Mouse (Mus musculus): Measurements from ENCODE around the gene Atad3a. TPM values are rescaled to one million over a fixed set of nuclear protein-coding genes. Genes with fewer than 3 reads are reported as not detected.

Atad3a gene
- polyA plus RNA-seq, 1 experiment from 2014 or later, result 102 TPM

DNA sequence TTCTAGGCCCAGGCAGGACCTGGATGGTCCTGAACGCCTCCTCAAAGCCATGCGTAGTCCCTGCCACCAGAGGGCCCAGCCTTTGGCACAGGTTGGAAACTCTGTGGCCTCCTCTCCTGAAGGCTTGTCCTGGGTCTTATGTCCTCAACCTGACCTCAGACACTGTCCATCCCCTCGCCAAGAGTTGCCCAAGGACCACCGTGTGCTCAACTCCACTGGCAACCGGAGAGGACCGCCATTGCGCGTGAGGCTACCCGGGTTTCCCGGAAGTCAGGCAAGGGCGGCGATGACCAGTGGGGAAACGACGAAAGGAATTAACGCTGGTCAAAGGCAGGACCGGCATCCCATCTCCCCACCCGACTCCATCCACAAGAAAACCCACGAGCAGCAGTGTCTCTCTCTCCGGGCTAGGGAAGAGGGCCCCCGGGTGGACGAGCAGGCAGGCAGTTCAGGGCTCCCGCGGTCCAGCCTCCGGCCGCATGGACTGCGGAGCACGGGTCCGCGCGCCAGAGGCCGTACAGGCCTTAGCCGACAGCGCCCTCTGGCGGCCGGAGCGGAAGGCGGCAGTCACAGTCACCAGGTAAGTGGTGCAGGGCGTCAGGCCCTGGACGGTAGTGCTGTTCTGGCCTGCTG lies 9.1 kb upstream of the Atad3a start:
- TF ChIP-seq CTCF (IDR thresholded peaks at IDR 0.05; ENCODE audit: low read depth), result peak; percentile 94

DNA sequence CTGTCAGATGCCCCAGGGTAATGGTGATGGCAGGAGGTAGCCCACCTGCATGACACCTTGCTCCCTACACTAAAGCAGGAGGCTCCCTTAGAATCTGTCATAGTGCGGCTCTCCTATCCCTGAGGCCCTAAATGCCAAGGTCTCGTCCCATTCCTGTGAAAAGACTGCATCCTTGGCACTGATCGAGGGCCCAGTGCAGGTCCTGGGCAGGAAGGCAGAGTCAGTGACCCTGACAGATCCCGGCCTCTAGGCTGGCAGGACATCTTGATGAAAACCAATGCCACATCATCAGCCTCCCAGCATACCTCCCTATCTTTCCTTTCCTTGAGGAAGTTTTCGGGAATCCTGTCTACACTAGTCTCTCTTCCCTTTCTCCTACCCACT lies 8.6 kb upstream of the Atad3a start:
- H3K4me1 ChIP-seq (ENCODE audit: insufficient read depth), result peaks cover 6% of the 10 kb centered on the region
- H3K9ac ChIP-seq, result peak overlapping the region; percentile 79
- peak overlapping the region; percentile 81 for H3K4me2 ChIP-seq
- H3K4me3 ChIP-seq (ENCODE audit: low read depth, low read length), result peak overlapping the region; percentile 53
- DNase-seq, result no peak
- H3K27me3 ChIP-seq (ENCODE audit: insufficient read depth, low read length), result peaks cover 14% of the 10 kb centered on the region
- WGBS, result 55% methylated on average over 5 of the region's 5 CpGs
- no peak overlapping the region for H3K27ac ChIP-seq (ENCODE audit: low read depth)
- TF ChIP-seq CTCF (IDR thresholded peaks at IDR 0.05; ENCODE audit: low read depth), result no peak
- no peaks in the 10 kb centered on the region for H3K9me3 ChIP-seq (ENCODE audit: low read depth, low read length)
- no peak for ATAC-seq (ENCODE audit: insufficient read depth)
- H3K36me3 ChIP-seq (ENCODE audit: insufficient read depth), result no peaks in the 10 kb centered on the region

More for the DNA sequence above, 9.1 kb upstream of the Atad3a start:
- H3K27ac ChIP-seq (ENCODE audit: low read depth), result peak overlapping the region; percentile 78; the same call in 1 of the 2 replicates
- H3K9me3 ChIP-seq (ENCODE audit: low read depth, low read length), result no peaks in the 10 kb centered on the region
- H3K9ac ChIP-seq, result peak overlapping the region; percentile 79
- H3K4me3 ChIP-seq (ENCODE audit: low read depth, low read length), result peak overlapping the region; percentile 53
- no peaks in the 10 kb centered on the region for H3K36me3 ChIP-seq (ENCODE audit: insufficient read depth)
- ATAC-seq (ENCODE audit: insufficient read depth) (peak; percentile 91), DNase-seq (peak; percentile 95)
- H3K4me2 ChIP-seq, result peak overlapping the region; percentile 81
- H3K4me1 ChIP-seq (ENCODE audit: insufficient read depth), result peaks cover 11% of the 10 kb centered on the region
- peaks cover 14% of the 10 kb centered on the region for H3K27me3 ChIP-seq (ENCODE audit: insufficient read depth, low read length)
- WGBS, result 0% methylated on average over 39 of the region's 39 CpGs

DNA sequence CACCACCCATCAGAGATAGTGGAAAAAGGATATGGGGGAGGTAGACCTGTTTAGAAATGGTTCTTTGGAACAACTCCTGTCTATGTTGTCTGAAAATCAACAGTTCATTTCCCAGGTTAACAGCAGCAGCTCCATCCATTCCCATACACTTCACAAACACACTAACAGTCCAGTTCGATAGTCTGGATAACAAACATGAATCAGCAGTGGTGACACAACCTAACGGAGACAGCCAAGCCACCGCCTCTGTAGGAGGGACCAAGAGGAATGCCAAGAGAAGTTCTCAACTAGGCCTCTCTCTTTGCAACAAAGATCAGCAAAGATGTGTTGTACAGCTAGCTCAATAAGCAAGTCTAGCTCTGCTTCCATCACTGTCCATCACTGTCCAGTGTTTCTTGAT lies 1.5 kb upstream of the Atad3a start:
- no peak overlapping the region for H3K9ac ChIP-seq
- no peaks in the 10 kb centered on the region for H3K27me3 ChIP-seq (ENCODE audit: insufficient read depth, low read length)
- H3K4me1 ChIP-seq (ENCODE audit: insufficient read depth), result peaks cover 10% of the 10 kb centered on the region
- H3K36me3 ChIP-seq (ENCODE audit: insufficient read depth), result peaks cover 2% of the 10 kb centered on the region; the same call in 1 of the 2 replicates
- no peak for TF ChIP-seq CTCF (IDR thresholded peaks at IDR 0.05; ENCODE audit: low read depth)
- DNase-seq (no peak), ATAC-seq (ENCODE audit: insufficient read depth) (no peak)
- no peak overlapping the region for H3K4me3 ChIP-seq (ENCODE audit: low read depth, low read length)
- H3K27ac ChIP-seq (ENCODE audit: low read depth), result no peak overlapping the region
- WGBS, result 86% methylated on average over 3 of the region's 3 CpGs
- H3K9me3 ChIP-seq (ENCODE audit: low read depth, low read length), result no peaks in the 10 kb centered on the region
- H3K4me2 ChIP-seq, result no peak overlapping the region

DNA sequence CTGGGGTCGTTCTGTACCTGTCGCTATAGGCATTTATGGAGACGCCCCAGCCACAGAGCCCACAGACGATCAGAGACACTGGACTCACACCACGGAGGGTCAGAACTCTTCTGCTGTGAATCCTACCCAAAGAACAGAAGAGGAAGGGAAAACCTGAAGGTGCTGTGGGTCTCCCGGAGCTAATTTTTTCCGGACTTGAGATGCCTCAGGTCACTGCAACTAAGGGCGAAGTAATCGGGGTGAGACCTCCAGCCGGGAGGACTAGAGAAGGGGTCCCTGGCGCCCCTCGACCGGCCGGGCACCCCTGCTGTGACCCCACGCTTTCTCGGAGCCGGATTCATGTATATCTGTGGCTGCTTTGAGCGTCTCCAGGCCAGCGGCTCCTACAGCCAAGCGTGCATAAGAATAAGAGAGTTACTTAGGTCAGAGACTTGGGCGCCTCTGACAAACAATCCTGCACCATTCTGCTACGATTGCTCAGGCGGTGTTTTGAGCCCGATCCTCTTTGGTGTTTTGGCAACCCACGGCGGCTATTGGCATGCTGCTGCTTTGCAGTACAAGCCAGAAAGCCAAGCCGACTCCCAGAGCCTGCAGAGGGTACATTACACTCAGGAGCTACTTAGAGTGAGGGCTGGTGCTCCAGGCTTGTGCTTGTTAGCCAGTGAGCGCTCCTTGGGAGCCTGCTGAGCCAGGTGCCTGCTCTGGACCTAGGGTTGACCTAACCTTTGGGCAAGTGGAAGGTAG lies 635 bp upstream of the Atad3a start:
- peak overlapping the region; percentile 10; the same call in 1 of the 2 replicates for H3K27ac ChIP-seq (ENCODE audit: low read depth)
- H3K4me1 ChIP-seq (ENCODE audit: insufficient read depth), result peaks cover 10% of the 10 kb centered on the region
- H3K9me3 ChIP-seq (ENCODE audit: low read depth, low read length), result no peaks in the 10 kb centered on the region
- H3K36me3 ChIP-seq (ENCODE audit: insufficient read depth), result peaks cover 8% of the 10 kb centered on the region; the same call in 1 of the 2 replicates
- H3K4me3 ChIP-seq (ENCODE audit: low read depth, low read length), result peak overlapping the region; percentile 91
- peak overlapping the region; percentile 66 for H3K9ac ChIP-seq
- WGBS, result 2% methylated on average over 28 of the region's 28 CpGs
- TF ChIP-seq CTCF (IDR thresholded peaks at IDR 0.05; ENCODE audit: low read depth), result no peak
- ATAC-seq (ENCODE audit: insufficient read depth) (no peak), DNase-seq (no peak)
- H3K4me2 ChIP-seq, result peak overlapping the region; percentile 84
- H3K27me3 ChIP-seq (ENCODE audit: insufficient read depth, low read length), result no peaks in the 10 kb centered on the region

DNA sequence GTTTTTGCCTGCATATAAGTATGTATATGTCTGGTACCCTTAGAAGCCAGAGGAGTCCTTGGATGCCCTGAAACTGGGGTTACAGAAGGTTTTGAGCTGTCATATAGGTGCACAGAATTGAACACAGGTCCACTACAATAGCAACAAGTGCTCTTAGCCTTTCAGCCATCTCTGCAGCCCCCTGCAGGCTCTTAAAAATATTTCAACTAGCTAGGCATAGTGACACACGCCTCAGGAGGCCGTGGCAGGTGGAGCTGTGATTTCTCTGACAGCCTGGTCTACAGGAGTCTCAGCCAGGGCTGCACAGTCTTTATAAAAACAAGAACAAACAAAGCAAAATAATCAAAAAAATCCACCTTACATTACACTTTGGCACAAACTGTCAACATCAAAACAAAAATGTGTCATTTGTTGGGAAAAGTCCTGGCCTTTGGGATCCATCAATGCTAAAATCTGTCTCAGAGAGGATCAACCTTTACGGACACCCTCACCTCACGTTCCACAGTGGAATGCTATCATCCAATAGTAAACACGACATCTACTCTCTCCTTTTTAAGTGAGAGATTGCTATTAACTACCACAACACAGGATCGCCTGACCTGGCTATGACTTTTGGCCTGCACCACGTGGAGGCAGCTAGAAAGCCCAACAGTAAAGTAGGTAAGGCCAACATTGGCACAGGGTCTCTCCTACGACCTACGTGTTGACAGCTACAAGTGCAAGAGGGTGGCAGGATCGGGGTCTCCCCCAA lies 856 bp downstream of the Atad3a start:
- Histone ChIP-seq H3K4me2 (peak overlapping the region; percentile 84), H3K9me3 (ENCODE audit: low read depth, low read length) (no peaks in the 10 kb centered on the region), H3K36me3 (ENCODE audit: insufficient read depth) (peaks cover 23% of the 10 kb centered on the region), H3K27me3 (ENCODE audit: insufficient read depth, low read length) (no peaks in the 10 kb centered on the region), H3K27ac (ENCODE audit: low read depth) (peak overlapping the region; percentile 36; the same call in 1 of the 2 replicates), H3K9ac (peak overlapping the region; percentile 75), H3K4me1 (ENCODE audit: insufficient read depth) (peaks cover 10% of the 10 kb centered on the region), H3K4me3 (ENCODE audit: low read depth, low read length) (peak overlapping the region; percentile 91)
- DNase-seq (peak; percentile 68), ATAC-seq (ENCODE audit: insufficient read depth) (no peak; the same call in 1 of the 2 replicates)
- WGBS, result 1% methylated on average over 10 of the region's 10 CpGs
- TF ChIP-seq CTCF (IDR thresholded peaks at IDR 0.05; ENCODE audit: low read depth), result peak; percentile 51

DNA sequence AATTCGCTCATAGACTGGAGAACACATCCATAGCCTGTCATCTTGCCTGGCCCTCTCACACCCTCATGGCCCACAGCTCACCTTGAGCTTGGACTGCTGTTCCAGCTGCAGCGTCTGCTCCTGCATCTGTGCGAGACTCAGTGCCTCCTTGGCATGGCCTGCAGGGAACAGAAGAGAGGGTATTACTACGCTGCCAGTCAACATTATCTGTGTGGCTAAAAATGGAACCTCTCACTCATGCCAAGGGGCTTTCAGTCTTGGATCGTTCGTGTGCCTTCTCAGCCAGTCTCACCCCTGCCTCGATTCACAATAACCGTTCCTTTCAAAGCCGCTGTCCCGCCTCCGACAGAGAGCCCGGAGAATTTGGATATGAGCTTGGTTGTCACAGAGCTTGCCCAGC lies 3.9 kb downstream of the Atad3a start:
- Histone ChIP-seq H3K36me3 (ENCODE audit: insufficient read depth) (peaks cover 51% of the 10 kb centered on the region), H3K4me1 (ENCODE audit: insufficient read depth) (peaks cover 10% of the 10 kb centered on the region), H3K9me3 (ENCODE audit: low read depth, low read length) (no peaks in the 10 kb centered on the region), H3K4me2 (no peak overlapping the region), H3K4me3 (ENCODE audit: low read depth, low read length) (no peak overlapping the region), H3K9ac (no peak overlapping the region), H3K27me3 (ENCODE audit: insufficient read depth, low read length) (no peaks in the 10 kb centered on the region), H3K27ac (ENCODE audit: low read depth) (no peak overlapping the region)
- no peak for DNase-seq
- WGBS, result 93% methylated on average over 12 of the region's 12 CpGs
- TF ChIP-seq CTCF (IDR thresholded peaks at IDR 0.05; ENCODE audit: low read depth), result no peak
- ATAC-seq (ENCODE audit: insufficient read depth), result no peak

Measured in lung, embryonic 14.5 days (tissue).